8 mouse cellular contexts compared by ENCODE assay signal in genomic region chr11:61578983-61579877, GRCm38 (mm10). TPM values are rescaled to one million over a fixed set of nuclear protein-coding genes. Genes with fewer than 3 reads are reported as not detected.
DNase-seq lines count a peak whose midpoint lies in the region; ATAC-seq lines count a peak whose summit lies in the region.

Gene Epn2 (minus strand): TSS chr11:61579687.

- peak within 1 kb of the TSS; percentile 92 for H3K27ac ChIP-seq in hindbrain, embryonic 13.5 days

- peak; percentile 84 for DNase-seq in R1 (ENCODE audit: low read depth, low spot score)
- DNase-seq in cerebellum, adult 9-10 months = peak; percentile 79
- DNase-seq in frontal cortex, postnatal 14 days (ENCODE audit: low spot score in 2 of 2) = peak; percentile 48 to 62
- peak; percentile 53 for DNase-seq in left cerebral cortex, adult 11 months (ENCODE audit: low spot score)
- DNase-seq in lung, postnatal 36 days = peak; percentile 78
- peak; percentile 70 for DNase-seq in retina, postnatal 7 days (ENCODE audit: low read depth, low spot score)
- DNase-seq in urinary bladder, postnatal 14 days (ENCODE audit: low spot score) = peak; percentile 78

- ATAC-seq in hindbrain, embryonic 13.5 days (ENCODE audit: low FRiP score) = peak; percentile 94

- peaks cover 9% of the 10 kb centered on the region; the same call in 1 of the 2 replicates for H3K9me3 ChIP-seq in hindbrain, embryonic 13.5 days

- H3K4me2 ChIP-seq in hindbrain, embryonic 13.5 days = peak within 1 kb of the TSS; percentile 72

- no peaks in the 10 kb centered on the region for H3K36me3 ChIP-seq in hindbrain, embryonic 13.5 days

- peaks cover 36% of the 10 kb centered on the region for H3K4me1 ChIP-seq in hindbrain, embryonic 13.5 days (replicated peaks)

- no peaks in the 10 kb centered on the region for H3K27me3 ChIP-seq in hindbrain, embryonic 13.5 days

- H3K4me3 ChIP-seq in hindbrain, embryonic 13.5 days = peak within 1 kb of the TSS; percentile 99

- peak within 1 kb of the TSS; percentile 97 for H3K9ac ChIP-seq in hindbrain, embryonic 13.5 days

- under 1% methylated on average over 87 of the region's 93 CpGs for WGBS in hindbrain, embryonic 13.5 days

RNA-seq across cellular contexts. Expression of gene Epn2, which starts in this region (rescaled TPM):
- 48.1 and 56.5 TPM in 2 replicates for polyA plus RNA-seq in hindbrain, embryonic 13.5 days (2015; fragmentation: Nextera tagmentation; extraction: Ambion mirVana)

Comparison
In these comparisons a context has a peak if more than half of its experiments do, and no peak if none do; other contexts are left out.
1. Peak in every context shown above with its lines: DNase-seq, ATAC-seq, H3K4me3 ChIP-seq and H3K27ac ChIP-seq.